Mouse (Mus musculus) neural tube, embryonic 11.5 days (tissue): Measurements from ENCODE around the gene 2310011J03Rik. TPM values are rescaled to one million over a fixed set of nuclear protein-coding genes. Genes with fewer than 3 reads are reported as not detected.

Source experiments
- ATAC-seq: fragments of 200-750 bp; cut with Nextera tagmentation; 2 replicates; pipeline ENCODE4 v1.8.0; 2017; ENCODE audit warnings: moderate number of reproducible peaks, mild to moderate bottlenecking, moderate TSS enrichment, moderate library complexity; ENCODE audit not compliant: insufficient read depth, low FRiP score, low TSS enrichment
- DNase-seq: peaks from one replicate; pipeline ENCODE4 v3.0.0-alpha.2; 2015; ENCODE audit warnings: low spot score
- H3K27ac ChIP-seq: fragments of 300-500 bp; sonication (generic); 2 replicates; pipeline ENCODE4 v1.5.1; 2014; ENCODE audit warnings: low read depth, mild to moderate bottlenecking, low read length
- H3K27me3 ChIP-seq: fragments of 300-500 bp; sonication (generic); 2 replicates; pipeline ENCODE4 v1.6.1; 2014; ENCODE audit warnings: mild to moderate bottlenecking, low read length, mixed read lengths; ENCODE audit not compliant: control insufficient read depth, insufficient read depth
- H3K36me3 ChIP-seq: fragments of 300-500 bp; sonication (generic); 2 replicates; pipeline ENCODE4 v1.6.1; 2014; ENCODE audit warnings: mild to moderate bottlenecking, low read length, moderate library complexity, mixed read lengths; ENCODE audit not compliant: control insufficient read depth, insufficient read depth
- H3K4me1 ChIP-seq: fragments of 300-500 bp; sonication (generic); 2 replicates; pipeline ENCODE4 v1.6.1; 2014; ENCODE audit warnings: low read length, mixed read lengths; ENCODE audit not compliant: control insufficient read depth, insufficient read depth
- H3K4me2 ChIP-seq: fragments of 300-500 bp; sonication (generic); 2 replicates; pipeline ENCODE4 v1.6.1; 2014; ENCODE audit warnings: low read depth, mild to moderate bottlenecking, moderate library complexity
- H3K4me3 ChIP-seq: fragments of 300-500 bp; sonication (generic); 2 replicates; pipeline ENCODE4 v1.5.1; 2014; ENCODE audit warnings: low read depth, low read length
- H3K9ac ChIP-seq: fragments of 300-500 bp; sonication (generic); 2 replicates; pipeline ENCODE4 v1.6.1; 2014; ENCODE audit warnings: mild to moderate bottlenecking, low read length
- H3K9me3 ChIP-seq: fragments of 300-500 bp; sonication (generic); 2 replicates; pipeline ENCODE4 v1.6.1; 2016; ENCODE audit warnings: low read length; ENCODE audit not compliant: control insufficient read depth
- WGBS: fragments of 180-500 bp; shearing (Covaris S2); extraction: QIAGEN DNeasy Blood & Tissue Kit; methylation state at CpG from one replicate; pipeline ENCODE4 v1.1.7; 2014; 5-methylcytosine and 5-hydroxymethylcytosine counted together
- polyA plus RNA-seq: library from polyadenylated mRNA; unstranded; fragments of >200 nt; fragmentation: Nextera tagmentation; extraction: Ambion mirVana; gene quantifications from 2 replicates; pipeline ENCODE4 v1.2.1, GENCODE M21; 2014

2310011J03Rik gene
- polyA plus RNA-seq, 1 experiment from 2014 or later = 37.3 TPM

DNA sequence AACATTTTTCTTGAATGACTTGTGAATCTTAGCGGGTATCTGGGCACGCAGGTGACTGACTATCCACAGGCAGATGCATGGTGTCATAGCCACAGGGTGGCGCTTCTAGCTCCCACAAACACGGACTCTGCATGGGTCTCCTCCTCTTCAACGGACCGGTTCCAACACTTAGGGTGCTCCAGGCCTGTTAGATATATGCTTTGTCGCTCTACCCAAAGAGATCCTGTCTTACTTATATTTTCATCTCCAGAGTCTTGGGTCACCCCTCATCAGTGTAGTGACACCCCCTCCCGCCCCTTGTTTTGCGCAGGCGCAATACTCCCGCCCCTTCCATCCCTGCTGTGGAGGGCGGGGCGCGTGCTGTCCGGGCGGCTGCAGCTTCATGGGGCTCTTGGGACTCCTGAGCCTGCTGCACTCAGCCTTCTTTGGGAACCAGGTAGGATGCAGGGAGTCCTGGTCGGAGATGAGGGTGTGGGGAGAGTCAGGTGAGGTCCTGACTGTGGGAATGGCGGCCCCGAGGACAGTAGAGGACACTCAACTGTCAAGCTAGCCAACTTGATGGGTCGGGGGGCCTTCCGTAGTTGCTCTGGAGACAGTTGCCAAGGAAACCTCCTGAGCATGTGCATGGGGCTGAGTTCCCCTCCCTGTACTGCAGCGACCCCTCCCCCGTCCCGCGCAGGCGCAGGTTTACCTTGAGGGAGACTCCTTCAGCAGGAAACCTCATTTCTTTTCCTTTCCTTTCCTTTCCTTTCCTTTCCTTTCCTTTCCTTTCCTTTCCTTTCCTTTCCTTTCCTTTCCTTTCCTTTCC is 24.5 kb downstream of the 2310011J03Rik start, which contains the start of gene Apc2:
Gene Apc2, plus strand, starts transcription at position 360 of the 808 bp plus-strand sequence.
- H3K4me2 ChIP-seq = peak within 1 kb of the TSS; percentile 67
- peak within 1 kb of the TSS; percentile 35 for H3K4me3 ChIP-seq
- peak within 1 kb of the TSS; percentile 44 for H3K9ac ChIP-seq
- ATAC-seq (peak; percentile 45), DNase-seq (peak; percentile 85)
- under 1% methylated on average over 26 of the region's 26 CpGs for WGBS
- H3K27ac ChIP-seq = peak within 1 kb of the TSS; percentile 76
- peaks cover 27% of the 10 kb centered on the region for H3K4me1 ChIP-seq
- H3K9me3 ChIP-seq = no peaks in the 10 kb centered on the region
- peaks cover 12% of the 10 kb centered on the region for H3K27me3 ChIP-seq
- H3K36me3 ChIP-seq = peaks cover 6% of the 10 kb centered on the region

DNA sequence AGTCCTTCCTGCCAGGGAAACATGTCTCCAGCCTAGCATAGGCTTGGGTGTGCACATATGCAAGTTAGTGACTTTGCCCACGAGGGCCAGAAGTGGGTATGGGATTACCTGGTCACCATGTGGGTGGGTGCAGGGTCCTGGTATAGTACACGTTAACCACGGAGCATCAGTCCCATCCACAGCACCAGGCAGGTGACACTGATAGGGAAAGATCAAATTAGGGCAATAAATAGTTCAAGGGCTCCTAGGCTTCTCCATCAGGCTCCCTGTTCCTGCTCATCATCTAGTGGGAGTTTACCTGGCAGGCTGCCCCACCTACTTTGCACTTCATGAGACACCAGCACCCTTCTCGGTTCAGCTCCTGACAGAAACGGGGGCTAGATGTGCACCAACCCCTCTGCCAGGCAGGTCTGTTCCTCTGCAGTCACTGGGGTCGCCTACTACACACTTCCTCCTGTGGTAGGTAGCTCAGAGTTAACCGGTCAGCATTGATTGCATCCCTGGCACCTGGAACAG is 25.5 kb downstream of the 2310011J03Rik start:
- no peak for ATAC-seq
- peak overlapping the region; percentile 4; the same call in 1 of the 2 replicates for H3K4me3 ChIP-seq
- no peak overlapping the region for H3K9ac ChIP-seq
- 51% methylated on average over 7 of the region's 7 CpGs for WGBS
- H3K9me3 ChIP-seq = no peaks in the 10 kb centered on the region
- peak overlapping the region; percentile 9; the same call in 1 of the 2 replicates for H3K4me2 ChIP-seq
- H3K27ac ChIP-seq = 0 out of 2 replicates have a peak overlapping the region, but pooled peaks have one; percentile 27
- H3K27me3 ChIP-seq = peaks cover 10% of the 10 kb centered on the region
- no peak for DNase-seq
- H3K4me1 ChIP-seq = peaks cover 26% of the 10 kb centered on the region
- peaks cover 6% of the 10 kb centered on the region for H3K36me3 ChIP-seq

DNA sequence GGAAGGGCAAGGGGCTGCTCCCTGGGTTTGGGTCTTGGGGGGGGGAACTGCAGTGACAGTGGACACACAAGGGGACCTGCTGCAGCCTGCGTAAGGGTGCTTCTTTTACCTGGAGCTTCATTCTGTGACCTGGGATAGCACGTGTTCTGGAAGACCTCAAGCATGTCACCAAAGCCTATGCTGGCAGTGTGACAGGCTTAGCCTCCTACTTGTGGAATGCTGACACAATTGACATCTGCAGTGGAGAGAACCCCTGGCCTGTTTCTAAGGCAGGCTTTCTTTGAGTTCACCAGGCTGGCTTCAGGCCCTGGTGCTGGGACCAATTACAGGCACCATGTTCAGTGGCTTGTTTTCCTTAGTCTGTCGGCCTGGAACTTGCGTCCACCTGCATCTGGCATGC is 26.0 kb downstream of the 2310011J03Rik start:
- no peak overlapping the region for H3K27ac ChIP-seq
- no peak for ATAC-seq
- no peaks in the 10 kb centered on the region for H3K9me3 ChIP-seq
- peaks cover 6% of the 10 kb centered on the region for H3K36me3 ChIP-seq
- no peak overlapping the region for H3K4me3 ChIP-seq
- H3K27me3 ChIP-seq = peaks cover 6% of the 10 kb centered on the region
- no peak overlapping the region for H3K9ac ChIP-seq
- peak overlapping the region; percentile 4; the same call in 1 of the 2 replicates for H3K4me2 ChIP-seq
- WGBS = 73% methylated on average over 4 of the region's 4 CpGs
- H3K4me1 ChIP-seq = peaks cover 20% of the 10 kb centered on the region
- DNase-seq = no peak

GRCm38 (mm10) chr10:80293325-80293724 is 27.0 kb downstream of the 2310011J03Rik start:
- peak overlapping the region; percentile 97 for H3K4me3 ChIP-seq
- DNase-seq (no peak), ATAC-seq (no peak)
- 0 out of 2 replicates have a peak, but pooled peaks cover under 1% of the 10 kb centered on the region for H3K27me3 ChIP-seq
- peaks cover 6% of the 10 kb centered on the region for H3K36me3 ChIP-seq
- 34% methylated on average over 14 of the region's 14 CpGs for WGBS
- peak overlapping the region; percentile 90 for H3K4me2 ChIP-seq
- peaks cover 20% of the 10 kb centered on the region for H3K4me1 ChIP-seq
- peak overlapping the region; percentile 99 for H3K9ac ChIP-seq
- H3K9me3 ChIP-seq = no peaks in the 10 kb centered on the region
- peak overlapping the region; percentile 89 for H3K27ac ChIP-seq

- peak; percentile 97 for DNase-seq
- Histone ChIP-seq H3K27ac (peak within 1 kb of the TSS; percentile 89), H3K4me2 (peak within 1 kb of the TSS; percentile 90), H3K4me3 (peak within 1 kb of the TSS; percentile 97), H3K36me3 (peaks cover 8% of the 10 kb centered on the region), H3K4me1 (peaks cover 18% of the 10 kb centered on the region), H3K9me3 (no peaks in the 10 kb centered on the region), H3K9ac (peak within 1 kb of the TSS; percentile 99), H3K27me3 (no peaks in the 10 kb centered on the region)
- under 1% methylated on average over 72 of the region's 72 CpGs for WGBS
- ATAC-seq = peak; percentile 72
Observed at GRCm38 (mm10) chr10:80292251-80293146, 27.8 kb downstream of the 2310011J03Rik start, which contains the start of gene Rps15. Gene Rps15, plus strand, starts transcription at chr10:80292453.

DNA sequence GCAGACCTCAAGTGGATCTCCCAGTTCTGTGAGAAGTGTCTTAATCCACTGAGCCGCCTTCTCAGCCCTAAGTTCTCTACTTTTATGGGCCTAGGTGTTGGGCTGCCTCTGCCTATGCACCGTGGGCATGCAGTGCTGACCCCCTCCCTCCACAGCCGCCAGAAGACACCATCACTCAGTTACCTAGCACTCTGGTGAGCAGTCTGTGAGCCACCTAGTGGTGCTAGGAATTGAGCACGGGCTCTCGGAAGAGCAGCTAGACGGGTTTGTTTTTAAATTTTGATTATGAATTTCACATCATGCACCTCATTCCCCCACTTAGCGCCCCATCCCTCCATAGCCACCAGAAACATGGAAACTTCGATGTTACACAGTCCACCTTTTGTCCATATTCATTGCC is 31.7 kb downstream of the 2310011J03Rik start:
- no peaks in the 10 kb centered on the region for H3K9me3 ChIP-seq
- WGBS = 73% methylated on average over 8 of the region's 8 CpGs
- H3K27ac ChIP-seq = no peak overlapping the region
- H3K9ac ChIP-seq = no peak overlapping the region
- DNase-seq (no peak), ATAC-seq (no peak)
- no peak overlapping the region for H3K4me3 ChIP-seq
- H3K36me3 ChIP-seq = peaks cover 13% of the 10 kb centered on the region
- no peaks in the 10 kb centered on the region for H3K27me3 ChIP-seq
- H3K4me1 ChIP-seq = peaks cover 10% of the 10 kb centered on the region
- H3K4me2 ChIP-seq = no peak overlapping the region

- 91% methylated on average over 12 of the region's 12 CpGs for WGBS
- no peak for ATAC-seq
Observed at GRCm38 (mm10) chr10:80288097-80288496, 32.2 kb downstream of the 2310011J03Rik start.

More at GRCm38 (mm10) chr10:80288097-80288496, 32.2 kb downstream of the 2310011J03Rik start:
- no peaks in the 10 kb centered on the region for H3K9me3 ChIP-seq
- H3K4me3 ChIP-seq = no peak overlapping the region
- peaks cover 4% of the 10 kb centered on the region for H3K4me1 ChIP-seq
- H3K9ac ChIP-seq = no peak overlapping the region
- H3K27ac ChIP-seq = no peak overlapping the region
- no peak overlapping the region for H3K4me2 ChIP-seq
- no peak for DNase-seq
- H3K27me3 ChIP-seq = no peaks in the 10 kb centered on the region
- peaks cover 17% of the 10 kb centered on the region for H3K36me3 ChIP-seq
